Mouse (Mus musculus) small intestine, adult 2 months (tissue): ENCODE results near the gene Tead3.

Experiments
- CTCF ChIP-seq: fragments of 200-500 bp; IDR thresholded peaks from 2 replicates; pipeline ENCODE4 v1.5.1; 2012; ENCODE audit warnings: low read depth, mild to moderate bottlenecking, control low read depth, inconsistent platforms, low read length, moderate library complexity, mixed read lengths; ENCODE audit not compliant: insufficient replicate concordance, insufficient read length; ENCODE audit errors: extremely low read depth
- POLR2A ChIP-seq: fragments of 200-500 bp; IDR thresholded peaks from 2 replicates; pipeline ENCODE4 v1.6.1; 2012; ENCODE audit warnings: low read depth, mild to moderate bottlenecking, control low read depth, inconsistent platforms, low read length, moderate library complexity

- TF ChIP-seq CTCF (peak; percentile 95), POLR2A (no peak)
Observed at GRCm38 (mm10) chr17:28386150-28386905, 35.7 kb upstream of the Tead3 start.
